Mouse (Mus musculus): Measurements from ENCODE around the gene Cd200. TPM values are rescaled to one million over a fixed set of nuclear protein-coding genes. Genes with fewer than 3 reads are reported as not detected.

Cd200 gene
- polyA plus RNA-seq, 1 experiment from 2014 or later: 0.67 TPM

- H3K9ac ChIP-seq (ENCODE audit: low read depth, low read length): no peak overlapping the region
- 61% methylated on average over 2 of the region's 2 CpGs for WGBS (ENCODE audit: insufficient replicate concordance)
- H3K27ac ChIP-seq (ENCODE audit: low read length): no peak overlapping the region
- no peaks in the 10 kb centered on the region for H3K4me1 ChIP-seq (ENCODE audit: control insufficient read depth, low read depth, low read length)
- H3K27me3 ChIP-seq (ENCODE audit: control insufficient read depth, insufficient read depth, low read depth, low read length): no peaks in the 10 kb centered on the region
- H3K4me3 ChIP-seq (ENCODE audit: low read depth, low read length): no peak overlapping the region
- no peak overlapping the region for H3K4me2 ChIP-seq (ENCODE audit: low read depth, low read length)
- no peaks in the 10 kb centered on the region for H3K36me3 ChIP-seq (ENCODE audit: control insufficient read depth, insufficient read depth)
- no peaks in the 10 kb centered on the region for H3K9me3 ChIP-seq (replicated peaks; ENCODE audit: control insufficient read depth, low read length)
- no peak for ATAC-seq (ENCODE audit: low read depth)
These were observed 19.8 kb downstream of the Cd200 start for GRCm38 (mm10) chr16:45389041-45389440.

DNA sequence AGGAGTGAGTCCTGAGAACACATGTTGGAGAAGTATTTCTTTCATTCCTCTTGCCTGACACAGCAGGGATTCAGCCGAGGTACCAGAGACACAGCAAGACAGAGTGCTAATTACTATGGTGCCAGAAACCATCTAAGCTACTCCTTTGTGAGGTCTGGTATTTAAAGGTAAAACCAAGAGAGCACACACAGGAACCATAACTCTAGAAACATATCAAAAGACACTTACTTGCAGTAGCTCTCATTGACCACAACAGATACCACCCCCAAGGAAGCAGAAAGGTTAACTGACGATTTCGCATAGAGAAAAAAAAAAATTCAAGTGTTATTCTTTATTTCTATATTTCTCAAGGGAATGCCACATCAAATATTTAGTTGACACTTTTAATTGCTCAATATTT is 27.0 kb downstream of the Cd200 start:
- no peaks in the 10 kb centered on the region for H3K9me3 ChIP-seq (replicated peaks; ENCODE audit: control insufficient read depth, low read length)

DNA sequence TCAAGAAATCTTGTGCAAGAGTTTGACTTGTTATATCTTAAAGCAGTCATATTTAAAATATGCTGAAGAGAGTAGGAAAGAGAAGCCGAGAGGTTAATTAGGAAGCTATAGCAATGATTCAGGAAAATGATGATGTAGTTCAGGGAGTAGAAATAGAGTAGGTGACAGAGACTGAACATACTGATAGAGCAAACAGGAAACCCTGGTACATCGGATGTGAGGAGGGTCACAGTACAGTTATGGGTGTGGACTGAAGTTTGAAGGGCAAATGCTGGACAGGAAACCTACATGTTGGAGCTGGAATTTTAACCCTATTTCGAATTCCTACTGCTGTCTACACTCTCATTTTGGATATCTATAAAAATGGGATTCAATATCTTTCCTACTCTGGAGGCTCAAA is 29.9 kb downstream of the Cd200 start:
- Histone ChIP-seq H3K27me3 (ENCODE audit: control insufficient read depth, insufficient read depth, low read depth, low read length) (no peaks in the 10 kb centered on the region), H3K4me2 (ENCODE audit: low read depth, low read length) (no peak overlapping the region), H3K4me3 (ENCODE audit: low read depth, low read length) (no peak overlapping the region), H3K9me3 (replicated peaks; ENCODE audit: control insufficient read depth, low read length) (no peaks in the 10 kb centered on the region), H3K27ac (ENCODE audit: low read length) (no peak overlapping the region), H3K4me1 (ENCODE audit: control insufficient read depth, low read depth, low read length) (no peaks in the 10 kb centered on the region), H3K9ac (ENCODE audit: low read depth, low read length) (no peak overlapping the region), H3K36me3 (ENCODE audit: control insufficient read depth, insufficient read depth) (no peaks in the 10 kb centered on the region)
- 45% methylated on average over 3 of the region's 3 CpGs for WGBS (ENCODE audit: insufficient replicate concordance)
- no peak for ATAC-seq (ENCODE audit: low read depth)

More for the DNA sequence above, 27.0 kb downstream of the Cd200 start:
- no peaks in the 10 kb centered on the region for H3K36me3 ChIP-seq (ENCODE audit: control insufficient read depth, insufficient read depth)
- no peaks in the 10 kb centered on the region for H3K4me1 ChIP-seq (ENCODE audit: control insufficient read depth, low read depth, low read length)
- no peak for ATAC-seq (ENCODE audit: low read depth)
- H3K9ac ChIP-seq (ENCODE audit: low read depth, low read length): no peak overlapping the region
- no peak overlapping the region for H3K4me3 ChIP-seq (ENCODE audit: low read depth, low read length)
- H3K4me2 ChIP-seq (ENCODE audit: low read depth, low read length): no peak overlapping the region
- H3K27ac ChIP-seq (ENCODE audit: low read length): no peak overlapping the region
- WGBS (ENCODE audit: insufficient replicate concordance): 66% methylated on average over 3 of the region's 3 CpGs
- no peaks in the 10 kb centered on the region for H3K27me3 ChIP-seq (ENCODE audit: control insufficient read depth, insufficient read depth, low read depth, low read length)

DNA sequence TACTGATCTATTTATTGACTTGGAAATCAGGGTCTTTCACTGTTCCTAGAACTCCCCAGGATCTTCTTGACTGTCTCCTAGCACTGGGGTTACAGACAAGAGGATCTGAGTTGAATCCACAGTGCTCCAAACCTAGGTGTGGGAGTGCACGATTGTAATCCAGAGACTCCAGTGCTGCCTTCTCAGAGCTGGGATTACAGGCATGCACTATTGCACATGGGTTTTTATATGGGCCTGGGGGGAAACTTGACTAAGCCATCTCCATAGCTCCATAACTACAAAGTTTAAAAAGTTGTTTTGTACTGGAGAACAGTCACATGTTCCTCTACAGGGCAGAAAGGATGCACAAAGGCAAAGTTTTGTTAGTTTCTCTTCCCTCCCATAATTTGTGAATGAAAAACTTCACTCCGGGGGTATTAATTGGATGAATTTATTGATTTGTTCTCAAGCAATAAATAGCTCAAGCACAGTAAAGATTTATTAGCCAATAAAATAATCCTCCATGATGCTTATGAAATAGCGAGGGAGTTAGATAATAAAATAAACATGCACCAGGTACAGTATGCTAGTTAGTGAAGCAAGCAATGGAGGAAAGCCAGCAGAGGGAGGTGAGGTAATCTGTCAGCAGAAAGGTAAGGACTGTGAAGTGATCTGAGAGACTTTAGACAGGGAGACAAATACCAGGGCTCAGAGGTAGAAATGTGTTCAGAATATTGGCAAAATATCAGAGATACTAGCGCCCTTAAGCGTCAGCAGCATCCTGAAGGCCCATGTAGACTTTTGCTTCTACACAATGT is 30.5 kb downstream of the Cd200 start:
- H3K4me2 ChIP-seq (ENCODE audit: low read depth, low read length): no peak overlapping the region
- WGBS (ENCODE audit: insufficient replicate concordance): 76% methylated on average over 5 of the region's 5 CpGs
- H3K4me1 ChIP-seq (ENCODE audit: control insufficient read depth, low read depth, low read length): no peaks in the 10 kb centered on the region
- no peak overlapping the region for H3K4me3 ChIP-seq (ENCODE audit: low read depth, low read length)
- H3K36me3 ChIP-seq (ENCODE audit: control insufficient read depth, insufficient read depth): no peaks in the 10 kb centered on the region
- no peak for ATAC-seq (ENCODE audit: low read depth)
- H3K9ac ChIP-seq (ENCODE audit: low read depth, low read length): no peak overlapping the region
- H3K9me3 ChIP-seq (replicated peaks; ENCODE audit: control insufficient read depth, low read length): no peaks in the 10 kb centered on the region
- no peak overlapping the region for H3K27ac ChIP-seq (ENCODE audit: low read length)
- H3K27me3 ChIP-seq (ENCODE audit: control insufficient read depth, insufficient read depth, low read depth, low read length): no peaks in the 10 kb centered on the region

- no peaks in the 10 kb centered on the region for H3K9me3 ChIP-seq (replicated peaks; ENCODE audit: control insufficient read depth, low read length)
- no peak overlapping the region for H3K4me2 ChIP-seq (ENCODE audit: low read depth, low read length)
- H3K4me1 ChIP-seq (ENCODE audit: control insufficient read depth, low read depth, low read length): no peaks in the 10 kb centered on the region
- H3K4me3 ChIP-seq (ENCODE audit: low read depth, low read length): no peak overlapping the region
- no peak overlapping the region for H3K27ac ChIP-seq (ENCODE audit: low read length)
- no peaks in the 10 kb centered on the region for H3K27me3 ChIP-seq (ENCODE audit: control insufficient read depth, insufficient read depth, low read depth, low read length)
- ATAC-seq (ENCODE audit: low read depth): no peak
- WGBS (ENCODE audit: insufficient replicate concordance): 65% methylated on average over 4 of the region's 4 CpGs
- no peak overlapping the region for H3K9ac ChIP-seq (ENCODE audit: low read depth, low read length)
- no peaks in the 10 kb centered on the region for H3K36me3 ChIP-seq (ENCODE audit: control insufficient read depth, insufficient read depth)
These were observed 31.5 kb downstream of the Cd200 start for GRCm38 (mm10) chr16:45377332-45377731.

DNA sequence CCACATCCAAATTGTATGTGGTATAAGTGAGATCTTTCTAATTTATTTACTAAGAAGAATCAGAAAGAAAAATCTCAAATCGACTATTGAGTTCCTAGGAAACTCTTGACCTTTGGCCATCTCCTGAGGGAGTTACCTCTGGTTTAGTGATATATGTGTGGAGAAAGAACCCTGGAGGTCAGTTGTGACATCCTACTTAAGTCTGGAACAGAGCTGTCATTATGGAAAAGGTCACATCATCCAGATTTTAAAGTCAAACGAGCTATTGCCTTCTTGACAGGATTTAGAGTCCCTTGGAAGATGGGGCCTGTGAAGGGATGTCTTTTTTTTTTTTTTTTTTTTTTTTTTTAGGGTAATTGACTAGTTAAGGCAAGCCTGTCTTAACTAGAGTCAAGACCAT is 32.0 kb downstream of the Cd200 start:
- Histone ChIP-seq H3K4me2 (ENCODE audit: low read depth, low read length) (no peak overlapping the region), H3K4me1 (ENCODE audit: control insufficient read depth, low read depth, low read length) (no peaks in the 10 kb centered on the region), H3K4me3 (ENCODE audit: low read depth, low read length) (no peak overlapping the region), H3K27ac (ENCODE audit: low read length) (no peak overlapping the region), H3K9me3 (replicated peaks; ENCODE audit: control insufficient read depth, low read length) (no peaks in the 10 kb centered on the region), H3K36me3 (ENCODE audit: control insufficient read depth, insufficient read depth) (no peaks in the 10 kb centered on the region), H3K27me3 (ENCODE audit: control insufficient read depth, insufficient read depth, low read depth, low read length) (no peaks in the 10 kb centered on the region), H3K9ac (ENCODE audit: low read depth, low read length) (no peak overlapping the region)
- 38% methylated on average over 2 of the region's 2 CpGs for WGBS (ENCODE audit: insufficient replicate concordance)
- no peak for ATAC-seq (ENCODE audit: low read depth)

DNA sequence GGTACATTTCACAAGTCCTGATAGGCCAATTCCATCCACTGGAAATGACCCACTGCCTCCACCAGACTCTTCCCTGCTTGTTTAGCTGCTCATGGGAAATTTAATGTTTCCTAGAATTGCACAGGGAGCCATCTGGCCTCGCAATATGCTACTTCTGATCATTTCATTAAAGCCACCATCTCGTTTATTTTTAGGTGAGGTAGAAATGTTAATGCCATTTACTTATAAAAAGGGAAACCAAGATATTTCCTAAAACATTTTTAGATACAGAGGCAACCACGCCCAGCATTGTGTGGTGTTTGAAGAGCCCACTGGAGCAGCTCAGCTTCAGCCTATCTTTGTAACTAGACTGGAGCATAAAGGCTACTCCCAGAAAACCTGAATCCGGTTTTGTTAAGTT is 32.6 kb downstream of the Cd200 start:
- 48% methylated on average over 4 of the region's 4 CpGs for WGBS (ENCODE audit: insufficient replicate concordance)
- ATAC-seq (ENCODE audit: low read depth): no peak

GRCm38 (mm10) chr16:45375506-45376225 is 33.2 kb downstream of the Cd200 start:
- H3K4me3 ChIP-seq (ENCODE audit: low read depth, low read length): no peak overlapping the region
- H3K9ac ChIP-seq (ENCODE audit: low read depth, low read length): no peak overlapping the region
- no peaks in the 10 kb centered on the region for H3K4me1 ChIP-seq (ENCODE audit: control insufficient read depth, low read depth, low read length)
- no peak overlapping the region for H3K27ac ChIP-seq (ENCODE audit: low read length)
- WGBS (ENCODE audit: insufficient replicate concordance): 46% methylated on average over 2 of the region's 2 CpGs
- no peak for ATAC-seq (ENCODE audit: low read depth)
- no peaks in the 10 kb centered on the region for H3K36me3 ChIP-seq (ENCODE audit: control insufficient read depth, insufficient read depth)
- no peaks in the 10 kb centered on the region for H3K27me3 ChIP-seq (ENCODE audit: control insufficient read depth, insufficient read depth, low read depth, low read length)
- H3K9me3 ChIP-seq (replicated peaks; ENCODE audit: control insufficient read depth, low read length): no peaks in the 10 kb centered on the region
- H3K4me2 ChIP-seq (ENCODE audit: low read depth, low read length): no peak overlapping the region

More for the DNA sequence above, 32.6 kb downstream of the Cd200 start:
- Histone ChIP-seq H3K27me3 (ENCODE audit: control insufficient read depth, insufficient read depth, low read depth, low read length) (no peaks in the 10 kb centered on the region), H3K9ac (ENCODE audit: low read depth, low read length) (no peak overlapping the region), H3K4me2 (ENCODE audit: low read depth, low read length) (no peak overlapping the region), H3K9me3 (replicated peaks; ENCODE audit: control insufficient read depth, low read length) (no peaks in the 10 kb centered on the region), H3K4me3 (ENCODE audit: low read depth, low read length) (no peak overlapping the region), H3K4me1 (ENCODE audit: control insufficient read depth, low read depth, low read length) (no peaks in the 10 kb centered on the region), H3K27ac (ENCODE audit: low read length) (no peak overlapping the region), H3K36me3 (ENCODE audit: control insufficient read depth, insufficient read depth) (no peaks in the 10 kb centered on the region)

- 58% methylated on average over 2 of the region's 2 CpGs for WGBS (ENCODE audit: insufficient replicate concordance)
- Histone ChIP-seq H3K27me3 (ENCODE audit: control insufficient read depth, insufficient read depth, low read depth, low read length) (no peaks in the 10 kb centered on the region), H3K36me3 (ENCODE audit: control insufficient read depth, insufficient read depth) (no peaks in the 10 kb centered on the region), H3K4me1 (ENCODE audit: control insufficient read depth, low read depth, low read length) (no peaks in the 10 kb centered on the region), H3K9ac (ENCODE audit: low read depth, low read length) (no peak overlapping the region), H3K4me3 (ENCODE audit: low read depth, low read length) (no peak overlapping the region), H3K4me2 (ENCODE audit: low read depth, low read length) (no peak overlapping the region), H3K27ac (ENCODE audit: low read length) (no peak overlapping the region), H3K9me3 (replicated peaks; ENCODE audit: control insufficient read depth, low read length) (no peaks in the 10 kb centered on the region)
- no peak for ATAC-seq (ENCODE audit: low read depth)
These were observed 34.8 kb downstream of the Cd200 start for GRCm38 (mm10) chr16:45374074-45374473.
